Mouse (Mus musculus) small intestine, adult 2 months (tissue): ENCODE data around the gene Cd28. TPM values are rescaled to one million over a fixed set of nuclear protein-coding genes. Genes with fewer than 3 reads are reported as not detected.

Experiments used
- H3K27ac ChIP-seq: fragments of 200-500 bp; 2 replicates; pipeline ENCODE4 v1.5.1; 2012; ENCODE audit warnings: low read depth, low read length, control low read depth, inconsistent platforms; ENCODE audit not compliant: insufficient read depth
- H3K27me3 ChIP-seq: fragments of 200-500 bp; 2 replicates; pipeline ENCODE4 v1.6.1; 2012; ENCODE audit warnings: mild to moderate bottlenecking, moderate library complexity, low read length, inconsistent platforms; ENCODE audit not compliant: control insufficient read depth, insufficient read depth
- H3K36me3 ChIP-seq: fragments of 200-500 bp; 2 replicates; pipeline ENCODE4 v1.6.1; 2012; ENCODE audit warnings: mild to moderate bottlenecking, low read length, control low read depth, inconsistent platforms; ENCODE audit not compliant: control insufficient read depth, insufficient read depth
- H3K4me1 ChIP-seq: fragments of 200-500 bp; 2 replicates; pipeline ENCODE4 v1.6.1; 2012; ENCODE audit warnings: low read length, inconsistent platforms, mixed read lengths; ENCODE audit not compliant: control insufficient read depth, insufficient read depth, insufficient read length
- H3K4me3 ChIP-seq: fragments of 200-500 bp; 2 replicates; pipeline ENCODE4 v1.5.1; 2012; ENCODE audit warnings: low read depth, mild to moderate bottlenecking, control low read depth, inconsistent platforms, low read length, moderate library complexity
- CTCF ChIP-seq: fragments of 200-500 bp; IDR thresholded peaks from 2 replicates; pipeline ENCODE4 v1.5.1; 2012; ENCODE audit warnings: low read depth, mild to moderate bottlenecking, control low read depth, inconsistent platforms, low read length, moderate library complexity, mixed read lengths; ENCODE audit not compliant: insufficient replicate concordance, insufficient read length; ENCODE audit errors: extremely low read depth
- POLR2A ChIP-seq: fragments of 200-500 bp; IDR thresholded peaks from 2 replicates; pipeline ENCODE4 v1.6.1; 2012; ENCODE audit warnings: low read depth, mild to moderate bottlenecking, control low read depth, inconsistent platforms, low read length, moderate library complexity
- WGBS: fragments of 180-500 bp; shearing (Covaris S2); methylation state at CpG from one replicate; pipeline ENCODE4 v1.1.7; 2018; 5-methylcytosine and 5-hydroxymethylcytosine counted together
- polyA plus RNA-seq: library from polyadenylated mRNA; depleted of rRNA; stranded (reverse); fragments of >200 nt; gene quantifications from 2 replicates; pipeline ENCODE4 v1.2.3, GENCODE M21; 2012

The Cd28 gene
- polyA plus RNA-seq, 1 experiment: 0.65 TPM

DNA sequence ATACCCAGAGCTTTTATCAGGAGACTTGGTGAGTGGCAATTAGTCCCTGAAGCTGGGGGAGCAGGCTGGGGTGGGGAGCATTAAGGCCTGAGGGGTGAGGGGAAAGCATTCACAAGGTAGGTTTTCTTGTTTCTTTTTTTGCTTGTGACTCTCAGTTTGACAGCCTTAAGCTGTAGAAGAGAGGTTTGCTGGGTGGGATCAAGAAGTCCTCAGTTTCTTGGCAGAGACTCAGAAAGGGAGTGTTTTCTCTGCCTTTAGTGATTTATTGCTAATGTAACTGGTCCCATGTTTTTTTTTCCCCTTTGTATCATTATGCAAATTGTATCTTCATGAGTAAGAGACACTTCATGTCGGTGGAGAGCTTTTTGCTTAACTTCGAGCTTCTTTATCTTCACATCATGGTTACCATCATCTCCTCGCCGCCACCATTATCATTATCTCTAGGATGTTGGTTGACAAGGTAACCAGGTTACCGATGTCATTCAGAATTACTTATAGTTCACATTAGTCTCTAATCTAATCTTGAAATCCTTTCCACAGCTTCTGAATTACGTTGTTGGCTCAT lies 33.7 kb downstream of the Cd28 start:
- WGBS: 72% methylated on average over 6 of the region's 6 CpGs
- no peaks in the 10 kb centered on the region for H3K27me3 ChIP-seq
- H3K4me1 ChIP-seq: no peaks in the 10 kb centered on the region
- no peak overlapping the region for H3K4me3 ChIP-seq
- H3K27ac ChIP-seq: no peak overlapping the region
- TF ChIP-seq POLR2A: no peak
- no peak for TF ChIP-seq CTCF
- H3K36me3 ChIP-seq: no peaks in the 10 kb centered on the region

DNA sequence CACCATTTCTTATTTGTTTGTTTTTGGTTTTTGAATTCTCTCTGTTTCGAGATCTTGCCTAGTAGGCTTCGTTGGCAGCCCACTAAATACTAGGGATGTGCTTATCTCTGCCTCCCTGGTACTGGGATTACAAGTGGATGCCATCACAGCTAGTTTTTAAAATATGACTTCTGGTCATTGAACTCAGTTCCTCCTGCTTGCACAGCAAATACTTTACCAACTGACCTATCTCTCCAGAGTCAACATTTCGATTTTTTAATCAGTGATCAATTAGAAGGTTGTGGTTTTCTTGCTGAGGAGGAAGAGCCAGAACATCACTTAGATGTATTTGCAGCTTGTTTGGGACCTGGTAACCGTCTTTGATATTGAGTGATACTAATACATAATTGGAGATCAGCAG lies 34.4 kb downstream of the Cd28 start:
- Histone ChIP-seq H3K27me3 (no peaks in the 10 kb centered on the region), H3K4me1 (no peaks in the 10 kb centered on the region), H3K4me3 (no peak overlapping the region), H3K36me3 (no peaks in the 10 kb centered on the region), H3K27ac (no peak overlapping the region)
- WGBS: 82% methylated on average over 4 of the region's 4 CpGs
- TF ChIP-seq CTCF: no peak
- TF ChIP-seq POLR2A: no peak

DNA sequence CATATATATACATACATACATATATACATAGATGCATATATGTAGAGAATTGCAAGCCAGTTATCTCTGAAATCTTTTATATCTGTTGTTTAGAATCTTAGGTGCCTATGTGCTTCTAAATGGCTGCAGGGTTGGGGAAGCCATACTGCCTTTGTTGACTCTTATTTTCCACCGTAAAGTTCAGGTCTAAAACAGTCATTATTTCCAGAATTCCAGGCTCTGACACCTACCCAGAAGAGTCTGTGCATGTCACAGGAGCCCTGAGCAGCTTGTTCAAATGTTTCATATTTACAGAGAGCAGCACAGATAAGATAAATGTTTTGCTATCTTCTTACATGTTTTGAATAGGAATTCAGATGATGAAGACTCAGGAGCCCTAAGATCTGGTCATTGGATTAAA lies 36.4 kb downstream of the Cd28 start:
- 61% methylated on average over 1 of the region's 1 CpGs for WGBS
- TF ChIP-seq CTCF: no peak
- TF ChIP-seq POLR2A: no peak
- Histone ChIP-seq H3K27me3 (no peaks in the 10 kb centered on the region), H3K4me1 (no peaks in the 10 kb centered on the region), H3K27ac (no peak overlapping the region), H3K36me3 (no peaks in the 10 kb centered on the region), H3K4me3 (no peak overlapping the region)

DNA sequence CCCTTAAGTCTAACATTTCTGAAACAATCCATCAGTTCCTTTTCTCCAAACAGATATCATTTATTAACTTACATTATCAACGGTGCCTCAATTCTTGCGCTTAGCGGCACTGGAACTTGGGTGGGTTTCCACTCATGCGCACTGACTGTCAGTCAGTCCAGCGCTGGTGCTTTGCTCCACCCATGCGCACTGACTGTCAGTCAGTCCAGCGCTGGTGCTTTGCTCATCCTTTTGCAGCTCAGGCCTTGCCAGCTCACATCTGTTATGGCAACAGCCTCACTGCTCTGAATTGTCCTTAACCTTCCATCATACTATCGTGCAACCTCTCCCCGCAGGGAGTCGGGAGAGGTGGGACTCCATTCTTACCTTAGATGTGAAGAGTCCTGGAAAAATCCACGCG lies 37.4 kb downstream of the Cd28 start:
- Histone ChIP-seq H3K4me1 (no peaks in the 10 kb centered on the region), H3K27ac (no peak overlapping the region), H3K36me3 (no peaks in the 10 kb centered on the region), H3K27me3 (no peaks in the 10 kb centered on the region), H3K4me3 (no peak overlapping the region)
- TF ChIP-seq CTCF (no peak), POLR2A (no peak)
- 90% methylated on average over 12 of the region's 12 CpGs for WGBS

DNA sequence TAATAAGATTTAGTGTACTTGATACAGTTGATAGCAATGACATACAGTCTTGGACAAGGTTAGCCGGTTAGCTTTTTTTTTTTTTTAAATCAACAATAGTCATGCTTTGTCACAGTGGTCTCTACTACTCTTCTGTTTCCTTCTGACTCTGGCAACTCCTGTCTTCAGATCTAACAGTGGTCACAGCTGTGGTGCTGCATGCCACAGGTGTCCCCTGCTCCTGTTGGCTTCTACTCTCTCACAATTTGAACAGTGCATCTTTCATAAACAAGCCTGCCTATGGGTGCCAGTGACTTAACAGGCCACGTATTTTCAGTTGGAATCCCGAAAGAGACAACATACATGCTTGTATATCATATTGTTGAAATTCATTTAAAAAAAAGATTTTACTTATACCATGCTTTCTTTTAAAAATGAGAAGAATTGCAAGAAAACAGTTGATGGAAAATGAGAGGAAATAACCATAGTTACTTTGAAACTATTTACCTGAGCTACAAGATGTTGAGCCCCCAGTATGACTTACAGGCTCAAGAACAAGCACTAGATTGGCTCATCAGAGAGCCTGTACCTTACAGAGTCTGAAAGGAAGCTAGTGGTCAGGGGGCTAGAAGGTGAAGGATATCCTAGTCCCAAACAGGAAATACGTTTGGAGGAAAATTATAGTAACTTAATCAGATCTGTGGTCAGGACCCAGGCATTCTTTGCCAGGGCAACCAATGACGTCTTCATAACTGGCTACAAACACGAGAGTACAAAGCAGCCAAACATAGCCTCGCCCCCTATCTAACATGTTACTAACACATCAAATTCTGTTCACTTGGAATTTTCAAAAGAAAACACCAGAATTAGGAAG lies 39.0 kb downstream of the Cd28 start:
- Histone ChIP-seq H3K36me3 (no peaks in the 10 kb centered on the region), H3K4me1 (no peaks in the 10 kb centered on the region), H3K27ac (no peak overlapping the region), H3K4me3 (no peak overlapping the region), H3K27me3 (no peaks in the 10 kb centered on the region)
- no peak for TF ChIP-seq CTCF
- TF ChIP-seq POLR2A: no peak
- WGBS: 76% methylated on average over 7 of the region's 7 CpGs

- Histone ChIP-seq H3K4me1 (no peaks in the 10 kb centered on the region), H3K27me3 (no peaks in the 10 kb centered on the region), H3K4me3 (no peak overlapping the region), H3K27ac (no peak overlapping the region), H3K36me3 (no peaks in the 10 kb centered on the region)
- TF ChIP-seq POLR2A (no peak), CTCF (no peak)
- 91% methylated on average over 2 of the region's 2 CpGs for WGBS
These were observed 41.0 kb downstream of the Cd28 start for GRCm38 (mm10) chr1:60757631-60758030.

- 63% methylated on average over 1 of the region's 1 CpGs for WGBS
- Histone ChIP-seq H3K4me1 (no peaks in the 10 kb centered on the region), H3K27ac (no peak overlapping the region), H3K36me3 (no peaks in the 10 kb centered on the region), H3K27me3 (no peaks in the 10 kb centered on the region), H3K4me3 (no peak overlapping the region)
- TF ChIP-seq CTCF (no peak), POLR2A (no peak)
These were observed 41.6 kb downstream of the Cd28 start for GRCm38 (mm10) chr1:60758226-60758625.
